Mouse (Mus musculus) v-Abl transformed pro-B cells (cell line): ENCODE measurements around the gene Ptprc.

ENCODE experiments used
- in situ Hi-C, 2 experiments: fragments of 400-800 bp; cut with MboI; formaldehyde crosslinking; loops; one replicate each; pipeline ENCODE4 v1.15.1; 2025; ENCODE audit not compliant: unreplicated experiment in 2 of 2

The Ptprc gene

DNA sequence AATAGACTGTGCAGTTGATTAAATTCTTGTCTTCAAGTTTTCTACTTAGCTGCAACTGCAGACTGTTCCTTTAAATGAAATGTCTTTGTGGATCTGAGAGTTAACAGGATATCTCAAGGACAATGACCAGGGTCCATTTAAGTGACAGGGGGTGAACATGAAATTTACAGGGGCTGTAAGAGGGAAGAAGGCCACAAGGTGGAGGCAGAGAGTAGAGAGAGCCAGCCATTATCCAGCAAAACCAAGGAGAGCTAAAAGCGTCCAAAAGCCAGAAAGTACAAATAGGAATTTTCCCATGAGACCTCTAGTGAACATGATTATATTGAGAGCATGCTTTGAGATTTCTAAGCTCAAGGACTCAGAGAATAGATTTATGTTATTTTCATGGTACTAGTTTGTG, 89.7 kb downstream of the Ptprc start:
- in situ Hi-C loops: no loop called here

DNA sequence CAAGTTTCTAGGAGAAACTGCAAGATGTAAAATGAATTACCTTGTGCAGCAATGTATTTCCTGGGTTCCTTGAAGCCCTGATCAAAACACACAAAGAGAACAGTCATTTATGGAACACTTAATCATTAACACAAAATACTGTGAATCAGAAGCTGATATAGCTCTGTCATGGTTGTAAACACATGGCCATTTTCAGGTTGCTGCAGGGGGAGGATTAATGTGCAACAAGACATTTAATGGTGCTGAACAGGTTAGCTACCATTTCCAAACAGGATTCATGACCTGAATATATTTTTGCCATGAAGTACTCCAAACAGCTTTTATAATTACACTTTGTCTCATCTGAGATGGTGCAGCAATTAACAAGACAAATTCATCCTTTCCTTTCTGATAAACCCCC, 91.8 kb downstream of the Ptprc start:
- in situ Hi-C loops: no loop called here

GRCm38 (mm10) chr1:138080308-138080707, 95.2 kb downstream of the Ptprc start:
- in situ Hi-C loops: no loop called here

- in situ Hi-C loops: loop anchor here (5.0 to 25.0 kb wide), 9 partner anchors 97 to 1490 kb away; no protein-coding TSS in a partner anchor
Measured at GRCm38 (mm10) chr1:138044196-138044945, 131.1 kb downstream of the Ptprc start.

DNA sequence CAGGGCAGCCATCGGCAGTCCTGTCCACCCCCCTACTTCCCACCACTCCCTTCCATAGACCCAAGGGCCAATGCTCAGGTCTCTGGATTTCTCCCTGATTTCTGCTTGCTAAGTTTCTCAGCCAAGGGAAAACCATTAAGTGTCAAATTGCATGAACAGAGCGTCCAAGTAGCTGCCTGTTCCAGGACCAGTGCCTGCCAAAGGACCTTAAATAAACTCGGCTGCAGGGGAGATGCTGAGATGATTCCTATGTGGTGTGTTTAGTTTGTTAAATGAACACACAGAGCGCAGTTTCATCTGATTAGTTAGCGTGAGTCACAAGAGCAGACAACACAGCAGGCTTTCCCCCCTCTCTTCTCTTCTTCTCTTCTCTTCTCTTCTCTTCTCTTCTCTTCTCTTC, 135.0 kb downstream of the Ptprc start:
- in situ Hi-C loops: loop anchor here (5.0 to 25.0 kb wide), 9 partner anchors 93 to 1486 kb away; no protein-coding TSS in a partner anchor

DNA sequence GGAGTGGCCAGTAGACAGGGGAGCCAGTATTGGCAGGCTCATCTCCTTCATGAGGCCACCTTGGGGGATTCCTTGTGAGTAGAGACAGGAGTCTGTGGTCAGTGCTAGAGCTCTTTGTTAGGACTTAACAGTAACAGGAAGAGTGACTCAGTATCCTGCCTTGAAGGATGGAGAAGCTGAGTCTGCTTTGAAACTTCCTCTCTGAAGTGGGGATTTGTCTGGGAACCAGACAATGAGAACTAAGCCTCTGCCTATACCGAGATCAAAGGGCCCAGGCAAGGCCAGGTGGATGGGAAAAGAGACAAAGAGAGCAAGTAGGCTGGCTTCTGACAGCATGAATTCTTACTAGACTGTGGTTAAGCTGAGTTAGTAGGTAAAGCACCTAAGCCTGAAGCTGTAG, 136.3 kb downstream of the Ptprc start:
- in situ Hi-C loops: loop anchor here (25.0 kb wide), 2 partner anchors 227 to 1277 kb away; no protein-coding TSS in a partner anchor

DNA sequence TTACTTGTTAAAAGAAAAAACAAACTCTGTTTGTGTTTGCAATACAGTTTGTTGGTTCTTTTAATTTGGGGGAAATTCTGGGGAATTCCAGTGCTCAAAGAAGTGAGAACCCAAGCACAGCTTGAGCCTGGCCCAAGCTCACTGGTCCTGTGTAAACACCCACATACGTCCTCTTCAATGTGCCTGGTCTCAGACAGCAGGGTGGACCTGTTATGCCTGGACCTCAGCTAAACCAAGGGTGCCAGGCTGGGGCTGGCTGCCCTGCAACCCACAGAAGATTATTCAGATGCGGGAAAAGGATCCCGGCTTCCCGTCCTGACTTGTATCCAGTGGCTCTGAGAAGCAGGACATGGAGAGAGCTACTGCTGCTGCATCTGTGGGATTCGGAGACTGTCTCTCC, 138.0 kb downstream of the Ptprc start:
- in situ Hi-C loops: loop anchor here (25.0 kb wide), 2 partner anchors 225 to 1275 kb away; no protein-coding TSS in a partner anchor

- in situ Hi-C loops: loop anchor here (25.0 kb wide), 2 partner anchors 217 to 1267 kb away; no protein-coding TSS in a partner anchor
Measured at GRCm38 (mm10) chr1:138029649-138030048, 145.9 kb downstream of the Ptprc start.

DNA sequence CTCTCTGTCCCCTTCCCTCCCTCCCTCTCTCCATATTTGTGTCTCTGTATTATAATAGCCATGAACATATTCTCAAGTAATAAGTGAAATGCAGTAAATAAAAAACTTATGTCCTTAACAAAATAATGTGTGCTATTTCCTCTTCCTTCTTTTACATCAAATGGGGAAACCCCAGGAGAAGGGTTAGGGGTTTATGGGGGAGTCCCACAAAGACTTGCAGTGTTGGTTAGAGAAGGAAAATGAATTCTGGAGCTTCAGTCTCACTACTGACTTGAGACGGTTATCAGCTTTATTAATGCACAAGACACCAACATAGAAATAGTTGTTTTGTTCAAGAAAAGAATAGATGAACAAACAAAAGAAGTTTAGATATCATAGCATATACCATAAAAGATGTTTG, 150.2 kb downstream of the Ptprc start:
- in situ Hi-C loops: loop anchor here (25.0 kb wide), 2 partner anchors 213 to 1263 kb away; no protein-coding TSS in a partner anchor

GRCm38 (mm10) chr1:138023601-138024000, 151.9 kb downstream of the Ptprc start:
- in situ Hi-C loops: no loop called here

DNA sequence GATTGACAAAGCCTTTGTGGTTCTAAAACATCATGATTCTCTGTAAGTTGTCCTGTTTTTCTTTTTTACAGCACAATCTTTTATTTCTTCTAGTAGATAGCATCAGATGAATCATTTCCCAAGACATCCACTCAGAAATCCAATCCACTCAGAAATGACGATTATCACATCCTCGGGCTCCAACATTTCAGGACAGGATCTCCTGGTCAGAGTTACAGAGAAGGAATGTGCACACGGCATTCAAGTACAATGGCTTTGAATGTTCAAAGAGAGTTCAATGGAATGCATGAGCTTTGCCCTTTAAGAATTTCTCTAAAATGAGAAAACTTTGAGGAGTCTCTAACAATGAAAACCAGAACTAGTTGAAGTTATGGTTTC, 152.6 kb downstream of the Ptprc start:
- in situ Hi-C loops: no loop called here

GRCm38 (mm10) chr1:138021962-138022917, 153.3 kb downstream of the Ptprc start:
- in situ Hi-C loops: no loop called here
